Mouse (Mus musculus) intestine, embryonic 14.5 days (tissue): ENCODE measurements around the gene Adgrf3. TPM values are rescaled to one million over a fixed set of nuclear protein-coding genes. Genes with fewer than 3 reads are reported as not detected.

Experiments used
- ATAC-seq: fragments of 200-750 bp; cut with Nextera tagmentation; replicated peaks from 2 replicates; pipeline ENCODE4 v1.8.0; 2017; ENCODE audit warnings: low read depth, moderate number of reproducible peaks, moderate TSS enrichment, moderate library complexity; ENCODE audit not compliant: low FRiP score, low TSS enrichment
- DNase-seq: peaks from one replicate; pipeline ENCODE4 v3.0.0-alpha.2; 2018; ENCODE audit warnings: low spot score
- H3K27ac ChIP-seq: fragments of 300-500 bp; sonication (generic); 2 replicates; pipeline ENCODE4 v1.5.1; 2014; ENCODE audit warnings: low read depth, mild to moderate bottlenecking, control low read depth
- H3K27me3 ChIP-seq: fragments of 300-500 bp; sonication (generic); replicated peaks from 2 replicates; pipeline ENCODE4 v1.6.1; 2014; ENCODE audit warnings: low read length, control low read depth; ENCODE audit not compliant: control insufficient read depth, insufficient read depth
- H3K36me3 ChIP-seq: fragments of 300-500 bp; sonication (generic); 2 replicates; pipeline ENCODE4 v1.6.1; 2014; ENCODE audit warnings: low read length, control low read depth; ENCODE audit not compliant: control insufficient read depth, insufficient read depth
- H3K4me1 ChIP-seq: fragments of 300-500 bp; sonication (generic); replicated peaks from 2 replicates; pipeline ENCODE4 v1.6.1; 2014; ENCODE audit warnings: low read length, control low read depth, mixed read lengths; ENCODE audit not compliant: control insufficient read depth, insufficient read depth
- H3K4me2 ChIP-seq: fragments of 300-500 bp; sonication (generic); 2 replicates; pipeline ENCODE4 v1.6.1; 2014; ENCODE audit warnings: low read length
- H3K4me3 ChIP-seq: fragments of 300-500 bp; sonication (generic); 2 replicates; pipeline ENCODE4 v1.5.1; 2014; ENCODE audit warnings: low read depth, low read length, control low read depth, mixed read lengths
- H3K9ac ChIP-seq: fragments of 300-500 bp; sonication (generic); 2 replicates; pipeline ENCODE4 v1.6.1; 2014; ENCODE audit warnings: mild to moderate bottlenecking, low read length
- H3K9me3 ChIP-seq: fragments of 300-500 bp; sonication (generic); 2 replicates; pipeline ENCODE4 v1.6.1; 2016; ENCODE audit warnings: low read length, control low read depth; ENCODE audit not compliant: control insufficient read depth
- WGBS: fragments of 180-500 bp; shearing (Covaris S2); extraction: QIAGEN DNeasy Blood & Tissue Kit; methylation state at CpG from one replicate; pipeline ENCODE4 v1.1.7; 2014; 5-methylcytosine and 5-hydroxymethylcytosine counted together
- polyA plus RNA-seq: library from polyadenylated mRNA; unstranded; fragments of >200 nt; fragmentation: Nextera tagmentation; extraction: Ambion mirVana; gene quantifications from 2 replicates; pipeline ENCODE4 v1.2.1, GENCODE M21; 2014

Gene Adgrf3
- polyA plus RNA-seq = 0.05 and 0.15 TPM in 2 replicates

DNA sequence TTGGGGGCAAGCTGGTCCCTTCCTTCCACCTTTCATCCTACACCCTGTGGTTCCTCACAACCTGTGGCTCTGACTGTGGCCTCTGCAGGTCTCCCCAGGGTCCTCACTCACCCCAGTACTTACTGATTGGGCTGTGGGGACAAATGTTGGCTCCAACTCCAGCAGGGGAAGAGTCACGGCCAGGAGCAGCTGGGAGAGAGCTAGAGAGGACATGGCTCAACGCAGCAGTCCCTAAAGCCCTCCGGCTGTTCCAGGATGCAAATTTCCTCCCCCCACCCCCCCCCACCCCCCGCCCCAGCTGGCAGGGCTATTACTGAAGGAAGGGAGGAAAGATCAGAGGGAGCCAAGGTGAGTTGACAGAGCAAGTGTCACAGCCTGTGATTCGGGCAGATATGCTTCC is at the start of gene Adgrf3:
Gene Adgrf3 (minus strand): TSS at position 230 of the 400 bp plus-strand sequence.
- Histone ChIP-seq H3K4me2 (no peak within 1 kb of the TSS), H3K4me3 (no peak within 1 kb of the TSS), H3K9me3 (no peaks in the 10 kb centered on the region), H3K27me3 (no peaks in the 10 kb centered on the region), H3K36me3 (no peaks in the 10 kb centered on the region), H3K27ac (no peak within 1 kb of the TSS), H3K4me1 (0 out of 2 replicates have a peak, but pooled peaks cover 7% of the 10 kb centered on the region), H3K9ac (no peak within 1 kb of the TSS)
- ATAC-seq (no peak), DNase-seq (no peak)
- WGBS = 35% methylated on average over 5 of the region's 5 CpGs

DNA sequence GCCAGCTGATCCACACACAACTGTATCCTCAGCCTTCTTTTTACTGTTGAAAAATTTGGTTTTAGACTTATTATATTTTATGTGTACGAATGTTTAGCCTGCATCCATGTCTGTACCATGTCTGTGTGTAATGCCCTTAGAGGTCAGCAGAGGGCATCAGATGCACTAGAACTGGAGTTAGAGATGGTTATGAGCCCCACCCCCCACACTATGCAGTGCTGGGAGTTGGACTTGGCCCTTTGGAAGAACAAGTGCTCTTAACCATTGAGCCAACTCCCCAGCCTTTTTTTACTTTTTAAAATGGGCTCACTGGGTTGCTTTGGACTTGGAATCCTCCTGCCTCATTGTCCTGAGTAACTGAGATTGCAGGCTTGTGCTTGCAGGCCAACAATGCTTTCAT is 42.1 kb upstream of the Adgrf3 start:
- peaks cover 13% of the 10 kb centered on the region for H3K4me1 ChIP-seq
- H3K27ac ChIP-seq = no peak overlapping the region
- H3K36me3 ChIP-seq = peaks cover 14% of the 10 kb centered on the region; the same call in 1 of the 2 replicates
- 97% methylated on average over 1 of the region's 1 CpGs for WGBS
- ATAC-seq = no peak
- H3K9me3 ChIP-seq = no peaks in the 10 kb centered on the region
- no peak overlapping the region for H3K4me3 ChIP-seq
- H3K9ac ChIP-seq = no peak overlapping the region
- H3K4me2 ChIP-seq = no peak overlapping the region
- no peak for DNase-seq
- no peaks in the 10 kb centered on the region for H3K27me3 ChIP-seq

DNA sequence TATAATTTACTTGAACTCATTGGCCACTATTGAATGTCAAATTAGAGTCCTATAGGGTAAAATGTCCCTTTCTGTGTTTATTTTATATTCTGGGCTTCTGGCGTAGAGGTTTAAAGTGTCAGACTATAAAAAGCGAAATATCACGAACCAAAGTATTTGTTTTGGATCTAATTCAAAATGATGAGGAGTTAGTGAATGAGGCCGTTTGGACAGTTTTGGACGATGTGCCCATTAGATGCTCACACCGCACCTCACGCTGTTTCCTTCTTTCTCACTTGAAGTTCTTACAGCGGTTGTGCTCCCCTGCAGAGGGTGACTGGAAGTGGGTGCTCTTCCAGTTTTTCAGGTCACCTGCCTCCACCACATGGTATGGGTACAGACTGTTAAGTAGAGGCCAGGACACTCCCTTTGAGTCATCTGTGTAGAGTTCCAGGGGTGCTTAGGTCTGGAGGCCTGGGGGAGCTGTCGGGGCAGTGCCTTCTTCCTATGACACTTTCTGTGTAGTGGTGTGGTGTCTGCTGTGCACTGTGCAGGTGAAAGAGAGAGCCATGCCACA is 40.4 kb upstream of the Adgrf3 start:
- Histone ChIP-seq H3K4me1 (peaks cover 14% of the 10 kb centered on the region), H3K27ac (no peak overlapping the region), H3K9me3 (no peaks in the 10 kb centered on the region), H3K4me3 (no peak overlapping the region), H3K36me3 (0 out of 2 replicates have a peak, but pooled peaks cover 6% of the 10 kb centered on the region), H3K27me3 (no peaks in the 10 kb centered on the region), H3K9ac (no peak overlapping the region), H3K4me2 (no peak overlapping the region)
- WGBS = 86% methylated on average over 9 of the region's 9 CpGs
- no peak for DNase-seq
- ATAC-seq = no peak

DNA sequence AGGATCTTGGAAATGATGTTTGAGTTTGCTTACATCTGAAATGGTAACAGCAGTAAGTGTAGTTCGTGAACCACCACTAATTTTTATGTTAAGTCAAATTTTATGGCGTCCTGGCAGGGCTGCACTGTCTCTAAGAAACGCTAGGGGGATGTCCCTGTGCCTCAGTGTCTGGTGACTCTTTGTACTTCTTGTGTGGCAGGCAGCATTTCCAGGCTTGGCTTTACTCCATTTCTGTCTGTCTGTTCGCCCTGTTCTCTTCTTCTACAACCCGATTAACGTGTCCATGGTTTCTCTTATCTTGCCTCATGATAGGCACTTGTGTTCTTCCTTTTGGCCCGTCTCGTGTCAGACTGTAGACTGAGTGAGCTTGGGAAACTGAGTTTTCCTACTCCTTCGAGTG is 38.2 kb upstream of the Adgrf3 start:
- Histone ChIP-seq H3K4me1 (peaks cover 14% of the 10 kb centered on the region), H3K27ac (no peak overlapping the region), H3K36me3 (0 out of 2 replicates have a peak, but pooled peaks cover 2% of the 10 kb centered on the region), H3K9me3 (no peaks in the 10 kb centered on the region), H3K4me3 (no peak overlapping the region), H3K9ac (no peak overlapping the region), H3K27me3 (no peaks in the 10 kb centered on the region), H3K4me2 (no peak overlapping the region)
- ATAC-seq = no peak
- DNase-seq = no peak
- 63% methylated on average over 9 of the region's 9 CpGs for WGBS

DNA sequence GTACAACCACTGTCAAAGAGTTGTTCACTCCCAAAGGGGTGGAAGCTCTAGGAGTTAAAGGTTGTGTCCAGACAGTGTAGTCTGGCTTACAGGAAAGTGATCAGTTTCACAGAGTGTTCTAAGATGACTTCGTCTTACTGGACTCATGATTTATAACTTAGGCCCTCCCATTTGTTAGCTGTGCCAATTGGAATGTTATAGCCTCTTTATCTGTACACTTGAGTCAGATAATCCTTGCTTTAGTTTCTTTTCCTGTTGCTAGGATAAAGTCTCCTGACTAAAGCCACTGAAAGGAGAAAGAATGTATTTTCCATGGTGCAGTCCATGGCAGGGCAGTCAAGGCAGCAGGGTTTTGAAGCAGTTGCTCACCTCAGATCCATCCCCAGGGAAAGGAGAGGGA is 36.9 kb upstream of the Adgrf3 start:
- no peaks in the 10 kb centered on the region for H3K9me3 ChIP-seq
- H3K4me2 ChIP-seq = no peak overlapping the region
- H3K4me1 ChIP-seq = peaks cover 14% of the 10 kb centered on the region
- H3K36me3 ChIP-seq = no peaks in the 10 kb centered on the region
- no peak overlapping the region for H3K9ac ChIP-seq
- H3K4me3 ChIP-seq = no peak overlapping the region
- DNase-seq (no peak), ATAC-seq (no peak)
- no peaks in the 10 kb centered on the region for H3K27me3 ChIP-seq
- WGBS = 29% methylated on average over 1 of the region's 1 CpGs
- H3K27ac ChIP-seq = no peak overlapping the region

DNA sequence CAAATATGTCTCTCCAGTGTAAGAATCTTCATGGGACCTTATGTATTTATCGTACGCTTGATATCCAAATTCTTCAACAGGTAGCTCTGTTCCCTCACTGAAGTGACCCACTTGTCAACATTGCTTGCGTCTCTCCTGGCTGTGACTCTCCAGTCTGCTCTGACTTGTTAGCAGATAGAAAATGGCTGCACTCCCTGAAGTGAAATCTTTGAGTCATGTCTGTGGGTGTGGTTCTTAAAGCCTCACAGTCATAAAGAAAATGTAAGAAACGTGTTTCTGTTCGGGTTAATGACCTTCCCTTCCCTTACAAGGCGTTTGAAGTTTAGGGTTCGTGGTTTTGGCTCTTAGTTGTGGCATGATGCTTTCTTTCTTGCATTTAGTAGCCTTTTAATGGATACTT is 35.0 kb upstream of the Adgrf3 start:
- WGBS = 78% methylated on average over 7 of the region's 7 CpGs
- Histone ChIP-seq H3K4me3 (no peak overlapping the region), H3K9me3 (no peaks in the 10 kb centered on the region), H3K4me2 (no peak overlapping the region), H3K4me1 (peaks cover 14% of the 10 kb centered on the region), H3K27ac (no peak overlapping the region), H3K27me3 (no peaks in the 10 kb centered on the region), H3K9ac (no peak overlapping the region), H3K36me3 (no peaks in the 10 kb centered on the region)
- DNase-seq (no peak), ATAC-seq (no peak)

DNA sequence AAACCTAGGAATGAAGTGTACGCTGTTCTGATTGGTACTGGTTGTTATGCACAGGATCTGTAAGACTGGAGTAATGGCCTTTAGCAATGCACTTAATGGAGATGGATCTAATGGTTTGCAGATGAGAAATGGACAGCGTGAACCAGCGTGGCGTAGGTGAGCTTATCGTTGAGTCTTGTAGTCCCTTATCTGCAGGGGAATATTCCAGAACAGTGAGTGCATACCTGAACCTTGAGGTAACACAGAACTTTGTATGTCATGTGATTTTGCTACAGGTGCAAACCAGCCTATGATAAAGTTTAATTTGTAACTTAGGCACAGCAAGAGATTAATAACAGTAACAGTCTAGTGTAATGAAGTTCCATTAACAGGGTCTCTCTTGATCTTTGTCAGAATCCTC is 33.0 kb upstream of the Adgrf3 start:
- Histone ChIP-seq H3K4me3 (no peak overlapping the region), H3K9me3 (no peaks in the 10 kb centered on the region), H3K4me2 (no peak overlapping the region), H3K4me1 (peaks cover 16% of the 10 kb centered on the region), H3K9ac (no peak overlapping the region), H3K27me3 (no peaks in the 10 kb centered on the region), H3K36me3 (no peaks in the 10 kb centered on the region), H3K27ac (no peak overlapping the region)
- ATAC-seq = no peak
- DNase-seq = no peak
- WGBS = 90% methylated on average over 5 of the region's 5 CpGs

DNA sequence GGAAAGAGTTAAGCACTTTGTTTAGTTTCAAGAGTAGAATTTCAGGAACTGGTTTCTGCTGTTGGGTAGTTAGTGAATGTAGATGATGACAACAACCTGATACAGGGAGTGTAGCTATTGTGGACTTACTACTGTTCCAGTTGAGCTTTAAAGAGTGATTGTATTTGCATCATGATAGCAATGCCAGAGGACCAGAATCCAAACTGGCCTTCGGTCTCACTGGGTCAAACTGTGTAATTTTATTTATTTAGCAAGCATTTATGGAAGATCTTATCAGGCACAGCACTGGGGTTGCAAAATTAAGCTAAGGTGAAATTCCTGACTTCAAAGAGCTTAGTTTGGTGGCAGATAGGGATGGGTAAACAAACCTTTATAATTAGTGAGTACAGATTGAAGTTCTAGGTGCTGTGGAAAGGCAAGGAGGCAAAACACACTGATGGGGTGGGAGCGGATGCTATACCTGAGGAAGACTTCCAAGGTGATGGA is 30.2 kb upstream of the Adgrf3 start:
- ATAC-seq (no peak), DNase-seq (no peak)
- H3K9me3 ChIP-seq = peaks cover 2% of the 10 kb centered on the region; the same call in 1 of the 2 replicates
- H3K4me2 ChIP-seq = no peak overlapping the region
- no peak overlapping the region for H3K4me3 ChIP-seq
- H3K9ac ChIP-seq = no peak overlapping the region
- H3K36me3 ChIP-seq = no peaks in the 10 kb centered on the region
- 80% methylated on average over 2 of the region's 2 CpGs for WGBS
- H3K27ac ChIP-seq = no peak overlapping the region
- H3K4me1 ChIP-seq = peaks cover 23% of the 10 kb centered on the region
- no peaks in the 10 kb centered on the region for H3K27me3 ChIP-seq

DNA sequence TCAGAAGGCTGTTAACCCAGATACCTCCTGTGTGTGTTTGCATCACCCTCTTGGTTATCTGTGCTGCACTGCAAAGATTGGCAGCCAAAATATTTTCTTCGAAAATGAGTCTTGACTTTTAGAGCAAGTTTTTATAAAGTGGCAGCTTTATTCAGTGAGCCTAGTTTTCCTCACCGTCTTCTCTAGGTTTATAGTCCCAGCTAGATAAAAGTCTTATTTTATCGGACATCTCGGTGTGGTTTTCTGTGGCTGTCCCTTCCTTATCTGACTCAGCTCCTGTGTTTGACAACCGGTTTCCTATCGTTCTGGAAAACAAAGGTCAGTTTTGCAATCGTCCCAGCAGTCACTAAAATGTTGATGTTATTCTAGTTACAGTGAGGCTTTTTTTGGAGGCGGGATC is 28.5 kb upstream of the Adgrf3 start:
- H3K9ac ChIP-seq = peak overlapping the region; percentile 76; the same call in 1 of the 2 replicates
- peak overlapping the region; percentile 86 for H3K4me2 ChIP-seq
- H3K36me3 ChIP-seq = no peaks in the 10 kb centered on the region
- no peaks in the 10 kb centered on the region for H3K27me3 ChIP-seq
- H3K4me3 ChIP-seq = peak overlapping the region; percentile 81
- H3K27ac ChIP-seq = no peak overlapping the region
- peaks cover 10% of the 10 kb centered on the region for H3K9me3 ChIP-seq
- H3K4me1 ChIP-seq = peaks cover 23% of the 10 kb centered on the region
- no peak for DNase-seq
- no peak for ATAC-seq
- 53% methylated on average over 8 of the region's 8 CpGs for WGBS
